Mouse (Mus musculus): ENCODE measurements around the gene Kcnd3.
A peak's percentile ranks its signal among the peaks of the same experiment; 100 is the strongest.

The Kcnd3 gene

GRCm38 (mm10) chr3:105521639-105522038, 69.5 kb downstream of the Kcnd3 start:
- no peak for DNase-seq (ENCODE audit: low spot score)

- no peak for DNase-seq (ENCODE audit: low spot score)
These were observed 76.7 kb downstream of the Kcnd3 start for GRCm38 (mm10) chr3:105528860-105529259.

GRCm38 (mm10) chr3:105529700-105530099, 77.6 kb downstream of the Kcnd3 start:
- no peak for DNase-seq (ENCODE audit: low spot score)

- no peak for DNase-seq (ENCODE audit: low spot score)
These were observed 78.4 kb downstream of the Kcnd3 start for GRCm38 (mm10) chr3:105530363-105531130.

- DNase-seq (ENCODE audit: low spot score) = no peak
These were observed 86.3 kb downstream of the Kcnd3 start for GRCm38 (mm10) chr3:105538406-105538805.

- DNase-seq (ENCODE audit: low spot score) = no peak
These were observed 86.9 kb downstream of the Kcnd3 start for GRCm38 (mm10) chr3:105538819-105539607.

GRCm38 (mm10) chr3:105542741-105543140, 90.6 kb downstream of the Kcnd3 start:
- peak; percentile 65 for DNase-seq (ENCODE audit: low spot score)

- no peak for DNase-seq (ENCODE audit: low spot score)
These were observed 92.0 kb downstream of the Kcnd3 start for GRCm38 (mm10) chr3:105544106-105544505.

- DNase-seq (ENCODE audit: low spot score) = no peak
These were observed 94.5 kb downstream of the Kcnd3 start for GRCm38 (mm10) chr3:105546611-105547071.

GRCm38 (mm10) chr3:105548074-105548771, 96.1 kb downstream of the Kcnd3 start:
- no peak for DNase-seq (ENCODE audit: low spot score)

- DNase-seq (ENCODE audit: low spot score) = no peak
These were observed 107.3 kb downstream of the Kcnd3 start for GRCm38 (mm10) chr3:105559456-105559855.

GRCm38 (mm10) chr3:105566973-105567372, 114.8 kb downstream of the Kcnd3 start:
- DNase-seq (ENCODE audit: low spot score) = no peak

GRCm38 (mm10) chr3:105567472-105567871, 115.3 kb downstream of the Kcnd3 start:
- DNase-seq (ENCODE audit: low spot score) = no peak

- DNase-seq (ENCODE audit: low spot score) = no peak
These were observed 116.3 kb downstream of the Kcnd3 start for GRCm38 (mm10) chr3:105568403-105568802.

- DNase-seq (ENCODE audit: low spot score) = no peak
These were observed 116.7 kb downstream of the Kcnd3 start for GRCm38 (mm10) chr3:105568851-105569250.

GRCm38 (mm10) chr3:105569310-105569752, 117.2 kb downstream of the Kcnd3 start:
- DNase-seq (ENCODE audit: low spot score) = no peak

- DNase-seq (ENCODE audit: low spot score) = no peak
These were observed 117.8 kb downstream of the Kcnd3 start for GRCm38 (mm10) chr3:105569950-105570349.

- DNase-seq (ENCODE audit: low spot score) = no peak
These were observed 118.7 kb downstream of the Kcnd3 start for GRCm38 (mm10) chr3:105570818-105571217.

- no peak for DNase-seq (ENCODE audit: low spot score)
These were observed 119.8 kb downstream of the Kcnd3 start for GRCm38 (mm10) chr3:105571944-105572343.

GRCm38 (mm10) chr3:105573156-105573555, 121.0 kb downstream of the Kcnd3 start:
- no peak for DNase-seq (ENCODE audit: low spot score)

- no peak for DNase-seq (ENCODE audit: low spot score)
These were observed 126.2 kb downstream of the Kcnd3 start for GRCm38 (mm10) chr3:105578320-105578719.

GRCm38 (mm10) chr3:105581119-105581518, 129.0 kb downstream of the Kcnd3 start:
- no peak for DNase-seq (ENCODE audit: low spot score)

All from lung, postnatal 25 days (tissue).